Mouse (Mus musculus) heart, adult 2 months (tissue): ENCODE results near the gene Pld1.

ENCODE experiments used
- CTCF ChIP-seq: fragments of 200-600 bp; IDR thresholded peaks from 2 replicates; pipeline ENCODE4 v1.8.1; 2022; ENCODE audit warnings: antibody characterized with exemption, mild to moderate bottlenecking, moderate library complexity
- POLR2A ChIP-seq: fragments of 200-500 bp; IDR thresholded peaks from 2 replicates; pipeline ENCODE4 v1.6.1; 2011; ENCODE audit warnings: mild to moderate bottlenecking, low read depth, low read length, control low read depth; ENCODE audit not compliant: insufficient read depth

- TF ChIP-seq CTCF (no peak), POLR2A (no peak)
Measured at GRCm38 (mm10) chr3:28178333-28178732, 239.8 kb downstream of the Pld1 start.
